Mouse (Mus musculus) lung, postnatal 0 days (tissue): Measurements from ENCODE around the gene Zbtb16.
A peak's percentile ranks its signal among the peaks of the same experiment; 100 is the strongest.

Experiments
- CTCF ChIP-seq: IDR thresholded peaks from 2 replicates; pipeline ENCODE4 v1.5.1; 2016; ENCODE audit warnings: antibody characterized with exemption, mild to moderate bottlenecking
- EP300 ChIP-seq: IDR thresholded peaks from 2 replicates; pipeline ENCODE4 v1.6.1; 2016; ENCODE audit warnings: antibody characterized with exemption, mild to moderate bottlenecking, control low read depth

GRCm38 (mm10) chr9:48736361-48737209, 99.4 kb downstream of the Zbtb16 start:
- TF ChIP-seq CTCF, result no peak
- peak; percentile 99 for TF ChIP-seq EP300
